Mouse (Mus musculus) left cerebral cortex, postnatal 14 days (tissue): ENCODE data around the gene Rnd2. TPM values are rescaled to one million over a fixed set of nuclear protein-coding genes. Genes with fewer than 3 reads are reported as not detected.
"Not testable (repeated sequence)": the region's sequence is repeated elsewhere in the genome, so short reads cannot be mapped to it uniquely, and the experiment has no call there.

Experiments used
- DNase-seq, 2 experiments: peaks; one replicate each; pipeline ENCODE4 v3.0.0; 2021 to 2022; ENCODE audit warnings: low spot score in 2 of 2, mixed read lengths in 1 of 2
- intact Hi-C: fragments of 180-260 bp; cut with DNase I; formaldehyde crosslinking; loops from one replicate; pipeline ENCODE4 v1.15.1; 2025
- total RNA-seq, 2 experiments: library from RNA; stranded (reverse); gene quantifications; 2 replicates each; pipeline ENCODE4 v1.2.3; 2021

Rnd2 gene
- total RNA-seq, 2 experiments from 2014 or later = 148 to 154 TPM

- DNase-seq = no peak
- intact Hi-C loops = loop anchor here (5.0 kb wide), 2 partner anchors 52 to 87 kb away; partner anchors contain the start of genes Brca1 and Nbr1
Measured at GRCm38 (mm10) chr11:101465101-101465868, 486 bp downstream of the Rnd2 start.

GRCm38 (mm10) chr11:101465869-101466551 is 1.2 kb downstream of the Rnd2 start, which contains the start of gene Vat1:
Gene Vat1, minus strand, starts transcription at chr11:101466230.
- peak in 1 of 2 experiments; percentile 55 for DNase-seq
- intact Hi-C loops = loop anchor here (5.0 kb wide), 2 partner anchors 51 to 86 kb away; partner anchors contain the start of genes Brca1 and Nbr1

GRCm38 (mm10) chr11:101466552-101466950 is 1.8 kb downstream of the Rnd2 start:
- intact Hi-C loops = loop anchor here (5.0 kb wide), 2 partner anchors 51 to 86 kb away; partner anchors contain the start of genes Brca1 and Nbr1
- not testable (repeated sequence) for DNase-seq

GRCm38 (mm10) chr11:101467477-101468262 is 2.9 kb downstream of the Rnd2 start:
- intact Hi-C loops = loop anchor here (5.0 kb wide), 2 partner anchors 50 to 85 kb away; partner anchors contain the start of genes Brca1 and Nbr1
- DNase-seq = peak; percentile 64 to 83

- intact Hi-C loops = loop anchor here (5.0 kb wide), 2 partner anchors 49 to 84 kb away; partner anchors contain the start of genes Brca1 and Nbr1
- no peak for DNase-seq
Measured at GRCm38 (mm10) chr11:101468263-101468688, 3.5 kb downstream of the Rnd2 start.

GRCm38 (mm10) chr11:101468731-101469130 is 3.9 kb downstream of the Rnd2 start:
- DNase-seq = no peak
- intact Hi-C loops = loop anchor here (5.0 kb wide), 2 partner anchors 49 to 84 kb away; partner anchors contain the start of genes Brca1 and Nbr1

- no peak for DNase-seq
- intact Hi-C loops = loop anchor here (5.0 kb wide), 2 partner anchors 48 to 83 kb away; partner anchors contain the start of genes Brca1 and Nbr1
Measured at GRCm38 (mm10) chr11:101469155-101469554, 4.4 kb downstream of the Rnd2 start.

GRCm38 (mm10) chr11:101470206-101470605 is 5.4 kb downstream of the Rnd2 start:
- no peak for DNase-seq
- intact Hi-C loops = no loop called here

GRCm38 (mm10) chr11:101471926-101472325 is 7.1 kb downstream of the Rnd2 start:
- intact Hi-C loops = no loop called here
- no peak for DNase-seq

- intact Hi-C loops = no loop called here
- peak; percentile 49 to 67 for DNase-seq
Measured at GRCm38 (mm10) chr11:101472336-101472735, 7.5 kb downstream of the Rnd2 start.

- DNase-seq, intact Hi-C loops: not testable (repeated sequence)
Measured at GRCm38 (mm10) chr11:101473686-101474085, 8.9 kb downstream of the Rnd2 start.

GRCm38 (mm10) chr11:101474298-101474697 is 9.5 kb downstream of the Rnd2 start:
- intact Hi-C loops = no loop called here
- DNase-seq = no peak

- intact Hi-C loops = not testable (repeated sequence)
Measured at GRCm38 (mm10) chr11:101476361-101476760, 11.6 kb downstream of the Rnd2 start.

GRCm38 (mm10) chr11:101477194-101477551 is 12.4 kb downstream of the Rnd2 start:
- no peak for DNase-seq
- intact Hi-C loops = no loop called here

More at GRCm38 (mm10) chr11:101476361-101476760, 11.6 kb downstream of the Rnd2 start:
- DNase-seq = not testable (repeated sequence)

GRCm38 (mm10) chr11:101477552-101478211 is 12.9 kb downstream of the Rnd2 start:
- DNase-seq = no peak

GRCm38 (mm10) chr11:101479171-101479635 is 14.4 kb downstream of the Rnd2 start:
- DNase-seq = no peak
- intact Hi-C loops = no loop called here

More at GRCm38 (mm10) chr11:101477552-101478211, 12.9 kb downstream of the Rnd2 start:
- intact Hi-C loops = no loop called here

- intact Hi-C loops = no loop called here
Measured at GRCm38 (mm10) chr11:101480912-101481311, 16.1 kb downstream of the Rnd2 start.

GRCm38 (mm10) chr11:101483804-101484203 is 19.0 kb downstream of the Rnd2 start:
- intact Hi-C loops = no loop called here
- no peak for DNase-seq

More at GRCm38 (mm10) chr11:101480912-101481311, 16.1 kb downstream of the Rnd2 start:
- no peak for DNase-seq
